Mouse (Mus musculus) testis, postnatal 14 days (tissue): ENCODE measurements at regions not wholly inside any gene's neighbourhood (a gene's known extent, or its start where the extent isn't known, plus 50 kb on each side); places are given as distances from the start of the nearest gene placed in this dataset.

ENCODE experiments used
- DNase-seq: peaks from one replicate; pipeline ENCODE4 v3.0.0; 2021; ENCODE audit warnings: low spot score

DNA sequence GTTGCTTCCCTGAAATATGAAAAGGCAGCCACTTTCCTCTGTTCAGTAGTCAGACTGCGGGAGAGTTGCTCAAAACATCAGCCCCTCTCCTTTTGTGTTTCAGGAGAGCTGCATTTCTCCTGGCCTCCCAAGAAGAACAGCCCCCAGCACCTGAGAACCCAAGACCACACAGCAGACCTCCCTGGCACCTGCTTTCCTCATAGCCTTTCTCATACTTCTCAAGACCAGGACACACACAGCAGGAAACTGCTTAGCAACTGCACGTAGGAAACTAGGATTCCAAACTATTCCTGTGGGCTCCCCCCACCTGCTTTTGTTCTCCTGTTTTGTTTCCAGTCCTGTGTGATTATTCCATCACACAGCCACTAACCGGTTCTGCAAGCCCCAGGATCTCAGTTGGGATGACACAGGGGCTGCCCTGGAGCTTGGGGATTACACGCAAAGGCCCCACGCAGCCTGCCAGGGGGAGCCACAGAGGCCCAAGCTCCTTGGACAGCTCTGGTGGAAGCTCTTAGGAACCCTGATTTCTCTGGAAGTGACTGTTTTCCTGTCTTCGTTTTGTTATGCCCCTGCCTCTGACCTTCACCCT, 519.6 kb upstream of the Klf4 start:
- no peak for DNase-seq

DNA sequence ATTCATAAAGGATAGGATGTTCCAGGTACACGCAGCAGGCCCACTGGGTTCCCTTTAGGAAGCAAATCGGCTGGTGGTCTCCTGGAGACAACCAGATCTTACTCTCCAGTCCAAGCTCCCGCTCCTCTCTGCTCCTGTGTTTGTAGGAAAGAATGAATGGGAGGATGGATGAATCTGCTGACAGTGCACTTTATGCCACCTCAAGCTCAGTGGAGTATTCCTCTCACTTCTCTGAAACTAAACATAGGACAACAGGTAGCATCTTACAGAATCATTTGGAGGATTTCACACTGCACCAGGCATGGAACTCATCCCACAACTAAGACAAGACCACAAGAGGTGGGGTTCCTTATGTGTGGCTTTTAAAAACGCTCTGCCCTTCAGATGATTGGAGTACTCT, 507.1 kb upstream of the Klf4 start:
- DNase-seq = no peak

GRCm38 (mm10) chr4:56036334-56036733, 504.1 kb upstream of the Klf4 start:
- no peak for DNase-seq

DNA sequence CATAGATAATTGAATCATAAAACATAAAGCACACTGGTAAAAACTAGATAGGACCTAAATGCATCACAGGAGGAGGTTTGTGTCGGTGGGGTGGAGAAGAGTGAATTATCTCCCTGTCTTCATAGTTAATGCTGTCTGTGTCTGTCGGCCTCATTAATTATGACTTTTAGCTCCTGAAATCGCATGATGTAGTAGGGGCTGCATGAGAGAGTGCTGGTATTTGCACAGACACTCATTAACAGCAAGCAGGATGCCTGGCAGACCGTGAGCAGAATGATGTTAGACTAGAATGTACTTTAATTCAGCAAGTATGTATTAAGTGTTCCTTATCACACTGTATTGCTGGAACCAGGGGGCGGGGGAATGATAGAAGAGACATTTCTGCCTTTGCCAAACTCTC, 503.3 kb upstream of the Klf4 start:
- no peak for DNase-seq

- no peak for DNase-seq
Measured at GRCm38 (mm10) chr4:56028441-56028840, 496.2 kb upstream of the Klf4 start.

DNA sequence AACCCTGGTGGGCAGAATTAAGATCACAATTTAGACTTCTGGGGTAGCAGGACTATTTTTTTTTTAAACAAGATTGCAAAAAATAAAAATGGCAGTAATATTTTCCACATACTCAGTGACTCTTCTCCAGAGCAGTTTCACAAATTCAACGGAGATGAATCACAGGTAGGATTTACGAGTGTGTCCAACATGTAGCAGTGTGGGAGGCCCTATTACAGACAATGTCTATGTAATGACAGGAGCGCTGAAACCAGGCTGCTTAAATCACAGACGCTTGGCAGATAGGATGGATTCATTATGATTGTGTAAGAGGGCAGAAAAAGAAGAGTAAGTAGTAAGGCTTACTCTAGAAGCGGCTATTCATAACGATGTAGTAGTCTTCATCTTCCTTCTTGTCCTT, 495.0 kb upstream of the Klf4 start:
- no peak for DNase-seq

DNA sequence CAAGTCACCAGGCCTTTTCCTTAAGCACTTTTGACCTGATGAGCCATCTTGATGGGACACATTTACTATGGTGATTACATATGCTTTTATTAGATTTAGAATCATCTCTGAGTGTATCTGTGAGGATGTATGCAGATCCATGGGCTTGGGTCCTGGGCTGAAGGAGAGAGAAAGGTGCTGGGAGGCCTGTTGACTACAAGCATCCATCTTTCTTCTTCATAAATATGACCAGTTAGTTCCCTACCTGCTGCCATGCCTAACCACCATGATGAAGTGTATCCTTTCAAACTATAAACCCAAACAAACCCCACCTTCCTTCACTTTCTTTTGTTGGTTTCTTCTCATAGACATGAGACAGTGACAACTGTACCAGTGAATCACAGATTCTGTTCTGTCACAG, 492.2 kb upstream of the Klf4 start:
- no peak for DNase-seq

DNA sequence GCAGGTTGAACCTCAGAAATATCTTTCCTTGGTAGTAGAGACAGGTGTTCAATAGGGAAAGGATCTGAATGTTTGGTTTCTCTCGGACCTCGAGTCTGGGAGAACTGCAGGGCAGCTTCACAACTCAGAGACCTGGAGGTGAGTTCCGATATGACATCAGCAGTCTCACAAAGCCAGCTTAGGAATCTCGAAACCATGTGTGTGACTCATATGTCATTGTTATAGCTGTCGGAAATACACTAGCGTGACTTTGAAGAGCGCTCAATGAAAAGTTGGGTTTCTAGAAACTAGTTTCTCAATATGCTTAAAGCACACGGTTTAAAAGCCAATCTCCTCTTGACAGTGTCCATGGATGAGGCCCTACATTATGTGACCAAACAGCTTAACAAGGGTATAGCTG, 485.9 kb upstream of the Klf4 start:
- no peak for DNase-seq

DNA sequence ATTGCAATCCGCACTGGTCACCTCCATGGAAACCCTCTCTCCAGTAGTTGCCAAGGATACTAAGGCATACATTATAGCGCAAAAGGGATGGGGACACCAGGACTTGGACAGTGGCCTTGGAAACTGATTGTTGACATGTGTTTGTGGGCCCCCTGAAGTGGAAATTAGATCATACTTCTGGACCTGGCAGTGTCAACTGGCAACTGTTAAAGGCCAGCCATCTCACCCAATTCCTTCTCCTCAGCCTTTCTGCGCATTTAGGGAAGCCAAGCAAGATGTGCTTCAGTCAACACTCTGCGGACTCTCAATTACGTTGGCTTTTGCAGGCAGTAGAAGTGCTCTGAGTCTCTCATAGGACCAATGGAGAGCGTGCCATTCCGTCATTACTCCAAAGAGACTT, 483.2 kb upstream of the Klf4 start:
- no peak for DNase-seq

DNA sequence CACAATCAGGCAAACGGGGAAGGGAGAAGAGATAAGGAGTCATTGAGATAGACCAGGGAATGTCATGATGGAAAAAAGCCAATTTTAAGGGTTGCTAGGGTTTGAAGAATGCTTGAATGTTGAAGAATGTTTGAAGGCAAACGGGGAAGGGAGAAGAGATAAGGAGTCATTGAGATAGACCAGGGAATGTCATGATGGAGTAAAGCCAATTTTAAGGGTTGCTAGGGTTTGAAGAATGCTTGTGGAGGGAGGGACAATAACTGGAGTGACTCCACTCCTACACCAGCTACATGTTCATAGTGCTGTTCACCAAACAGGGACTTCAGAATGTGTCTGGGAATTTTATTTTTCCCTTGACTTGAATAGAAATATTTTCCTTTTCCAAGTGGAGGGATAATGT, 476.0 kb upstream of the Klf4 start:
- no peak for DNase-seq

- no peak for DNase-seq
Measured at GRCm38 (mm10) chr4:56004227-56004626, 472.0 kb upstream of the Klf4 start.

- no peak for DNase-seq
Measured at GRCm38 (mm10) chr4:56001312-56001731, 469.1 kb upstream of the Klf4 start.

GRCm38 (mm10) chr4:55984026-55984425, 451.8 kb upstream of the Klf4 start:
- DNase-seq = no peak

GRCm38 (mm10) chr4:55978539-55978938, 446.3 kb upstream of the Klf4 start:
- DNase-seq = no peak

- DNase-seq = no peak
Measured at GRCm38 (mm10) chr4:55976265-55976664, 444.0 kb upstream of the Klf4 start.

DNA sequence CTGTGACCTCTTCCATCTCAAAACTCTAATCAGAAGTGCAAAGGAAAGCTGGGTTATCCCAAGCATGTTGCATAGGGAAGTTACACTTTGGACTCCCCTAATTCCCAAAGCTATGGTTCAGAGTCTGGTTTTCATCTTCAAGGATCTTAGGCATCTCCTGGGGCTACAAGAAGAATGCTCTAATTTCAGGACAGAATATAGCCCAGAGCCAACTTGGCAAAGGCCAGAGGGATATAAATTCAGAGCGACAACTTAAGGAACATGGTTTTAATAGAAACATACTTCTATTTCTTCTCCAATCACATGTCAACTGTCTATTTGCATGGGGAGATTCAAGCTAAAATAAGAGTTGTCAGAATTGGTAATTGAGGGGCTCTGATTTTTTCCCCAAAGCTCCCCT, 441.4 kb upstream of the Klf4 start:
- DNase-seq = no peak

DNA sequence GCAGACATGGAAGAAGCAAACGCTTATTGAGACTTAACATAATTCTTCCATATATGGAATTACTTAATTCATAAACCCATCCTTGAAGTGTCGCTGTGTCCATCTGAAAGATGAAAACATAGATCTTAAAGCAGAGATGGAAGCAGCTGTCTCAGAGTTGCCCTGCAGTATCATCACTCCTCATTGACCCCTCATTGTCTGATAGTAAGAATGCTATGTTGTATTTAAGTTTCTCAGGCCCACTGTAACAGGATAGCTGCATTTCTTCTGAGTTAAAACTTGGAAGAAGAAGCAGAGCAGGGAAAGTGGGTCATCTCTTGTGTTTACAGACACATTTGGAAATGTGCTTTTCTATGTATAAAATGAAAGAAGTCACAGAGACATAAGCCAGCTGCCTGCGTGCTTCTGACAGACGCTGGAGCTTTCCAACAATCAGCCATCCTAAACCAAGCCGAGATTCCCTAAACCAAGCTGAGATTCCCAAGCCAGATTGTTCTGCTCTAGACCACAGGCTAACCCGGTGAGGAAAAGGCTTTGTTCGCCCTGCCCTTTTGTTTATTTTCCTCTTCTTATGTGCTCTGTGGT, 440.1 kb upstream of the Klf4 start:
- DNase-seq = no peak

DNA sequence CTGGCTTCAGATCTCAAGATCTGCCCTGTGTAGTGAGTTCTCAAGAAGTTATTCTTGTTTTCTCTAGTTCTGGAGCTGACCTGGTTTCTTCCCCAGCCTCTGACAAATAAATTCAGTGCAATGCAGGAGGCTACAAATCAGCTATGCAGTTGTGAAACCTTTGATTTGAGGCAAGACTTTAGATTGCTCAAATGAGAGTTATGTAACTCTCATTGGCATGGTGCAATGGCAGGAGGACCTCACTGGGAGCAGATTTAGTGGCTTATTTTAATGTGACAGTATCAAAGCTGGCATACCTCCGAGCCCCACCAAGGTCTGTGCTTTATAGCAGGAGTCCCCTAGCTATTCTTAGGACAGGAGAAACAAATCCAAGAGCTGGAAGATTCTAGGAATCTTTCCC, 427.8 kb upstream of the Klf4 start:
- no peak for DNase-seq

GRCm38 (mm10) chr4:55953701-55954100, 421.4 kb upstream of the Klf4 start:
- no peak for DNase-seq

DNA sequence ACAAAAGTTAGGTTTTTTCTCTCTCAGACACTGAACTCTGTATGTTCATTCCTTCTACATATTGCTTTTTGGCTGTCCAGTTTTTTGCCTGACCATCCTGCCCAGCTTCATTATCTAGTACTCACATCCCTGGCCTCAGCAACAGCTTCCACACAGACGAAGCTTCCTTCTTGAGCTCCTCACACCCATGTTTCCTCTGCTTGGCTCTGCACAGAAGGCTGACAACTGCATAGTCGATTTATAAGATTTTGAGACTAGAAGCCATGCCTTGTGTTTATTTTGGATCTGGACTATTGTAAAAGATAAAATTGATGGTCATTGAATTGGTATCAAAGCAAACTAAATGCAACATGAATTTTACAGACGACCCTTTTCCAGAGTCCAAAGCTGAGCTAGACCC, 420.0 kb upstream of the Klf4 start:
- DNase-seq = no peak

DNA sequence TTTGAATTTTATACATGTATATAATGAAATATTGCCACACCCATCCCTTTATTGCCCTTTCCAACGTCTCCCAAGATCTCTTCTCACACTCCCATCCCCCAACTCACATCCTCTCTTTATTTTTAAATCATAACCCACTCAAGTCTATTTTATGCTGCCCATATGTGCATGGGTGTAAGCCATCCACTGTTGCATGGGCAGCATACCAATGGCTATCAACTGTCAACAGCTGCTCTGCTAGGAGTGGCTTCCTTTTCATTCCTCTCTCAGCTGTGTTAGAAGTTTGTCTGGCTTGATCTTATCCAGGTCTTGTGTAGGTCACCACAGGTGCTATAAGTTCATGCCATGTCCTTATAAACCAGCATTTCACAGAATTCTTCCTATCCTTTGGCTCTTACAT, 409.2 kb upstream of the Klf4 start:
- DNase-seq = no peak

DNA sequence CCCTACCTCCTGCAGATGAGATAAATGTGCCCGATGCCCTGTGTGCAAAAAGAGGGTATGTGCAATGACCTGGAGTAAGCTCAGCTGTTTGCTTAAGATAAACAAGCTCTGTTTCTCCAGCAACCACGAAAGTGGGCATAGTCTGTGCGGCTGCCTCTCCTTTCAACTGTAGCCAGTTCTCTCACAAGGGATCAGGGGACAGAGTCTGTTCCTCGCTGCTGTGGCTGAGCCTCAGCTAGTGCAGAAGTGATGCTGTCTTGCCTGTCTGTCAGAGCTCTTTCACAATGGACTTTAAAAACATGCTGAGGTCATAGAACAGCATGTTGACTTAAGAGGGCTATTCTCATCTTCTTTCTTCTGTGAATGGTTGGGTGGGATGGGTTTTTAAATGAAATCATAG, 406.1 kb upstream of the Klf4 start:
- no peak for DNase-seq

DNA sequence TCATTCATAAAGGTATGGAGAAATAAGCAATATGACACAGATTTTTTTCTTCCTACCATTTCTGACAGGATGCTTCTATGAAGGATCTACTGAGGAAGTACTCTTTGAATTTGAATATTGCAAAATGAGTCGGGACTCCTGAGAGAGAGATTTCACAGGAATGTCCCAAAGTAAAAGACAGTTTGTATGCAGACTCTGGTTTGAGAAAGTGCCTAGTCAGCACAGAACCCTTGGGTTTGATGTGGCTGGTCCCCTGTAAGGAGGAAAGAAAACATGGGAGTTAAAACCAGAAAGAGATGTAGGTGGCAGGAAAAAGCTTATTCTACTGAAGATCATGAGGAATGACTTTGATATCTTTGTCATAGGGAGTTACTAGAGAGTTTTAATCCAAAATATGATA, 405.6 kb upstream of the Klf4 start:
- DNase-seq = no peak

- no peak for DNase-seq
Measured at GRCm38 (mm10) chr4:55929141-55929782, 397.0 kb upstream of the Klf4 start.
